Mouse (Mus musculus) heart, embryonic 11.5 days (tissue): ENCODE results near the gene Pou2f1. TPM values are rescaled to one million over a fixed set of nuclear protein-coding genes. Genes with fewer than 3 reads are reported as not detected.
A peak's percentile ranks its signal among the peaks of the same experiment; 100 is the strongest.
"Not testable (repeated sequence)": the region's sequence is repeated elsewhere in the genome, so short reads cannot be mapped to it uniquely, and the experiment has no call there.

Source experiments
- ATAC-seq: fragments of 200-750 bp; cut with Nextera tagmentation; replicated peaks from 2 replicates; pipeline ENCODE4 v1.8.0; 2017; ENCODE audit warnings: moderate library complexity; ENCODE audit not compliant: insufficient number of reproducible peaks, low FRiP score, low TSS enrichment
- H3K27ac ChIP-seq: fragments of 300-500 bp; sonication (generic); 2 replicates; pipeline ENCODE4 v1.5.1; 2014; ENCODE audit warnings: mild to moderate bottlenecking, low read depth, low read length
- H3K27me3 ChIP-seq: fragments of 300-500 bp; sonication (generic); 2 replicates; pipeline ENCODE4 v1.6.1; 2014; ENCODE audit warnings: mild to moderate bottlenecking, low read length, mixed read lengths; ENCODE audit not compliant: control insufficient read depth, insufficient read depth
- H3K36me3 ChIP-seq: fragments of 300-500 bp; sonication (generic); 2 replicates; pipeline ENCODE4 v1.6.1; 2014; ENCODE audit warnings: mild to moderate bottlenecking, low read length, moderate library complexity, mixed read lengths; ENCODE audit not compliant: control insufficient read depth, insufficient read depth
- H3K4me1 ChIP-seq: fragments of 300-500 bp; sonication (generic); 2 replicates; pipeline ENCODE4 v1.6.1; 2014; ENCODE audit warnings: low read length; ENCODE audit not compliant: control insufficient read depth, insufficient read depth
- H3K4me2 ChIP-seq: fragments of 300-500 bp; sonication (generic); 2 replicates; pipeline ENCODE4 v1.6.1; 2014; ENCODE audit warnings: mild to moderate bottlenecking, moderate library complexity
- H3K4me3 ChIP-seq: fragments of 300-500 bp; sonication (generic); 2 replicates; pipeline ENCODE4 v1.5.1; 2014; ENCODE audit warnings: low read depth, low read length
- H3K9ac ChIP-seq: fragments of 300-500 bp; sonication (generic); 2 replicates; pipeline ENCODE4 v1.6.1; 2014; ENCODE audit warnings: mild to moderate bottlenecking, low read depth, low read length, moderate library complexity
- H3K9me3 ChIP-seq: fragments of 300-500 bp; sonication (generic); replicated peaks from 2 replicates; pipeline ENCODE4 v1.6.1; 2016; ENCODE audit warnings: low read length; ENCODE audit not compliant: control insufficient read depth
- WGBS: fragments of 180-500 bp; shearing (Covaris S2); extraction: QIAGEN DNeasy Blood & Tissue Kit; methylation state at CpG from one replicate; pipeline ENCODE4 v1.1.7; 2014; ENCODE audit not compliant: insufficient replicate concordance; 5-methylcytosine and 5-hydroxymethylcytosine counted together
- polyA plus RNA-seq: library from polyadenylated mRNA; unstranded; fragments of >200 nt; fragmentation: Nextera tagmentation; extraction: Ambion mirVana; gene quantifications from 2 replicates; pipeline ENCODE4 v1.2.1, GENCODE M21; 2014

The Pou2f1 gene
- polyA plus RNA-seq, 1 experiment from 2014 or later, result 16.7 TPM

DNA sequence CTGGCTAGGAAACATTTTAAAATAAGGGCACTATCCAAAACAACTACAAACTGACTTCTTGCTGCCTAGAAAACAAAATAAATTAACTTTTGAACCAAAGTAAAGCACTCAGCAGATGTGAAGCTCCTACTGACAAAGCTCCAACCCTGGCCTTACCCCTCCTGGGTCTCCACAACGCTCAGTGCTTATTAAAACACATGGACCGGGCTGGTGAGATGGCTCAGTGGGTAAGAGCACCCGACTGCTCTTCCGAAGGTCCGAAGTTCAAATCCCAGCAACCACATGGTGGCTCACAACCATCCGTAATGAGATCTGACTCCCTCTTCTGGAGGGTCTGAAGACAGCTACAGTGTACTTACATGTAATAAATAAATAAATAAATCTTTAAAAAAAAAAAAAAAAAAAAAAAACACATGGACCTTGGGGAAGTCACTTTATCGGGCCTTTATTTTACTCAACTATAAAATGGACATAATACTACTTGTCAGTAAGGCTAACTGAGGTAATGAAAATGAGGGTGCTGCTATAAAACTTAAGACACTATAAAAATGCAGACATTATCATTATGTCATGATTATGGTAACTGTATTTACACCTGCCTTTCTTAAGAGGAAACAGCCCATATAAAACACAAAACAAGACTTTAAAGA, 7.3 kb downstream of the Pou2f1 start:
- not testable (repeated sequence) for ATAC-seq, H3K9ac ChIP-seq, H3K4me3 ChIP-seq, H3K27me3 ChIP-seq, H3K9me3 ChIP-seq, H3K36me3 ChIP-seq, H3K4me2 ChIP-seq, H3K27ac ChIP-seq
- H3K4me1 ChIP-seq, result peaks cover 32% of the 10 kb centered on the region
- 89% methylated on average over 6 of the region's 7 CpGs for WGBS

DNA sequence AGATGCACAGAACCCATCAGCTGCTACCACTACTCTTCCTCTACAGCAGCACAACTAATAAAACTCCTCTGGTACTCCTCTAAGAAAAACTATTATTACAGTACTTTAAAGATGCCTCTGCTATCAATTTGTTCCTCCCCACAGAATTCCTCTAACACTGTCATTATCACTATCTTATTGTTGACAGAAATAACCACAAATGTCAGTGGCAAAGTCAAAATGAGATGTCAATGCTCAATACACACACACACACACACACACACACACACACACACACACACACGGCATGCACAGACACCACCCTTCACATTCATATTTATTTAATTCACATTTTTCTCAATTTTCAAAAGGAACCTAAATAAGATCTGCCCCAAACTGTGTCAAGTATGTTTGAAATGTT, 8.2 kb downstream of the Pou2f1 start:
- no peaks in the 10 kb centered on the region for H3K9me3 ChIP-seq
- 48% methylated on average over 1 of the region's 1 CpGs for WGBS
- no peaks in the 10 kb centered on the region for H3K36me3 ChIP-seq
- no peak overlapping the region for H3K4me2 ChIP-seq
- H3K27me3 ChIP-seq, result no peaks in the 10 kb centered on the region
- H3K4me3 ChIP-seq, result no peak overlapping the region
- ATAC-seq, result no peak
- H3K9ac ChIP-seq, result no peak overlapping the region
- peaks cover 30% of the 10 kb centered on the region for H3K4me1 ChIP-seq
- peak overlapping the region; percentile 29; the same call in 1 of the 2 replicates for H3K27ac ChIP-seq

DNA sequence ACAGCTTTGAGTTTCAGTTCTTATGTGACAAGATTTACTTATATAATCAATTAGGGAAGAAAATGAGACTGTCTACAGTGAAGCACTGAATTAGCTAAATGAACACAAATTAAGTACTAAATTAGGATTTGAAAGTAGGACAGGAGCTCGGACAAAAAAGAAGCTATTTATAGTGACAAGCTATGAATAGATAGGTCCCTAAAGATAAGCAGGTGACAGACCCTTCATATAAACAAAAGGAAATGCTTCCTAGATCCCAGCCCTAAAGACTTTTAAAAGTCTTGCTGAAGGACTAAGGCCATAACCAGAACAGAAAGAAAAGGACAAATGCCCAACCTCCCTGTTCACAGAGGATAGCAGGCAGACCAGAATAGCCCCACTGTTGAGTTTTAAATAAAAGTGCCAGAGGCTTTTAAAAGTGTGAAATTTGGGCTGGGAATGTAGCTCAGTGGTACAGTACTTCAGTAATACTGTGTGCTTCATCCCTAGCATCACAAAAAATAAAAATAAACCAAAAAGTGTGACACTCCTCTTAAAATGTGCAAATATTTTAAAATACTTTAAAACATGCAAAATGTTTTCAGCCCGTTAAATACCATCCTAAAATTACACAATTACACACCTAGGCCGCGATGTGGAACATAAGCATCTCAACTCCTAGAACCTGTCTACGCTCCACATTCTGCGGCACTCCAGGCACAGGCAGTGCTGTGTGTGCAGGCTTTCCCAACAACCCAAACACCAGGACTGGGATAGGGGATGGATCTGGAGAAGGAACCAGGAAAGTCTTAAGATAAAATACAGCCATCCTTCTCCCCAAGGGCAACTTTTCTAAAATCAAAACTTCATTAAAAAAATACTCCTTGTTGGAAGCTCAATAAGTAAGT, 9.0 kb downstream of the Pou2f1 start:
- Histone ChIP-seq H3K4me2 (peak overlapping the region; percentile 32), H3K9ac (0 out of 2 replicates have a peak overlapping the region, but pooled peaks have one; percentile 49)
- 52% methylated on average over 6 of the region's 6 CpGs for WGBS

DNA sequence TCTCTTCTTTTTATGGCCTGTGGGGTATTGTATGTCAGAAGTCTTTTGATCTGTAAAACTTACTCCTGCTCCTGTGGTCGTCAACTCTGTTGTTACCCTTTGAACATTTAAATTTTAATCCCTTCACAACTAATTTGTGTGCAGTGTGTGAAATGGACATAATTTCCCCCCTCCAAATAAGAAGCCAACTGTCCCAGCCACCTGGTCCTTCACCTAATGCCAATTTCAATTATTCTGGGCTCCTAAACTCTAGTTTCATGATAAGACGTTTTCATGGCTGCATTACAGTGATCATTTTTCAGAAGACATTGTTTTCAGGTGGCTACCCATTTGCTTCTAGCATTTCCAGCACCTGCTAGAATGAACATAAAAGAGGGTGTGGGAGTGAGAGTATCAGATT, 13.9 kb downstream of the Pou2f1 start:
- Histone ChIP-seq H3K4me1 (peaks cover 17% of the 10 kb centered on the region), H3K4me2 (no peak overlapping the region), H3K4me3 (no peak overlapping the region), H3K27me3 (no peaks in the 10 kb centered on the region), H3K27ac (no peak overlapping the region), H3K9ac (no peak overlapping the region), H3K9me3 (no peaks in the 10 kb centered on the region), H3K36me3 (no peaks in the 10 kb centered on the region)
- WGBS, result 79% methylated on average over 2 of the region's 2 CpGs
- no peak for ATAC-seq

More for the DNA sequence above, 9.0 kb downstream of the Pou2f1 start:
- Histone ChIP-seq H3K27me3 (no peaks in the 10 kb centered on the region), H3K36me3 (no peaks in the 10 kb centered on the region), H3K4me3 (no peak overlapping the region), H3K4me1 (peaks cover 30% of the 10 kb centered on the region), H3K27ac (peak overlapping the region; percentile 29; the same call in 1 of the 2 replicates), H3K9me3 (no peaks in the 10 kb centered on the region)
- no peak for ATAC-seq

DNA sequence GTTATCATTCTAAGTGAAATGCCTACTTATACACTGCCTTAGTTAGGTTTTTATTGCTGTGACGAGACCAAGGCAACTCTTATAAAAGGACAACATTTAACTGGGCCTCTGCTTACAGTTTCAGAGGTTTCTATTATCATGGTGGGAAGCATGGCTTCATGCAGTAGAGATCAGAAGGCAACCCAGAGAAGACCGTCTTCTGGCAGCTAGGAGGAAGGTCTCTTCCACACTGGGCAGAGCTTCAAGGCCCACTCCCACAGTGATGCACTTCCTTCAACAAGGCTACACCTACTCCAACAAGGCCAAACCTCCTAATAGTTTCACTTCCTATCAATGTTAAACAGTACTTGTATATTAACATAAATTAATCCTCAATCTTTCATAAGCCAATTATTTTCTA, 14.4 kb downstream of the Pou2f1 start:
- Histone ChIP-seq H3K4me1 (peaks cover 13% of the 10 kb centered on the region), H3K36me3 (no peaks in the 10 kb centered on the region), H3K9me3 (no peaks in the 10 kb centered on the region), H3K27me3 (no peaks in the 10 kb centered on the region), H3K27ac (no peak overlapping the region), H3K9ac (no peak overlapping the region), H3K4me2 (no peak overlapping the region), H3K4me3 (no peak overlapping the region)
- 83% methylated on average over 2 of the region's 2 CpGs for WGBS
- ATAC-seq, result no peak

DNA sequence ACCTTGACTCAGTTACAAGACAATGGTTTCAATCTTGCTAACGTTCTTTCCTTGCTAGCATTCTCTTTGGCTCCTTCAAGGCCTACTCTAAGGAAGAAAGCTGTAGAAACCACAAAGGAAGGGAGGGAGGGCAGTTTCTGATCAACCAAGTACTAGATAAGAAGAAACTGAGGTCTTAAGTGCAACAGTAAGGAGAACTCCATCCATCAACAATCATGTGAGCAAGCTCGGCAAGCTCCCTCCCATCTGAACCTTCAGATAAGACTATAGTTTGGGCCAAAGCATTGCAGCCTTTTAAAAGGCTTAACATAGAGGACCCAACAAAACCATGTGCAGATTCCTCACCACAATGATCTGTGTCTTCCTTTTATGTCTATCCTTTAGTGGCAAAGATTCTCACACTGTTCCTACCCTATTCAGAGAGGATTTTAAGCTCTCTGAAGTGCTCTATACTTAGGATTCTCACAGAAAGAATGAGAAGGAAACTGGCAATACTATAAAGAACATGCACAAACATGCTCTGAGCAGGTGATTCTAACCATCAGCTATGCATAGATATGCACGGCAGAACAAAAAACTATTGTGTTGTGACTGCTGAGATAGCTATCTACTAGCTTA, 16.6 kb downstream of the Pou2f1 start:
- no peak overlapping the region for H3K4me2 ChIP-seq
- ATAC-seq, result no peak
- 49% methylated on average over 3 of the region's 3 CpGs for WGBS

DNA sequence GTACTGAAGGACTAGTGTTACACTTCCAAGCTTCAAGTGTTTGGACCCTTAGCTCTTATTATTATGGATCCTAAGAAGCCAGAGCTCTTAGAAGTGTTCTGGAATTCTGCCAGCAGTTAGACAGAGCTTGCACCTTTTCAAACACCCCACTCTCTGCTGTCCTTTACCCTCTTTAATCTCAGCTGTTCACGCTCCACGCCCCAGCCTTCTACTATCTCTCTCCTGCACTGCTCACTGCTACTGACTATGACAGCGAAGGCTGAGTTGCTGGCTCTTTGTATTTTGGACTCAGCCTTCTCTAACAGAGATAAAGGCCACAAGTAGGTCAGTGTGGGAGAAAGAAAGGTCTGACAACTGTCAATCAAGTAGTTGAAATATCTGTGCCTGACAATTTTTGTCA, 17.3 kb downstream of the Pou2f1 start:
- Histone ChIP-seq H3K4me3 (no peak overlapping the region), H3K4me2 (0 out of 2 replicates have a peak overlapping the region, but pooled peaks have one; percentile 0), H3K27me3 (no peaks in the 10 kb centered on the region), H3K36me3 (no peaks in the 10 kb centered on the region), H3K9ac (no peak overlapping the region), H3K4me1 (peaks cover 11% of the 10 kb centered on the region), H3K9me3 (no peaks in the 10 kb centered on the region), H3K27ac (0 out of 2 replicates have a peak overlapping the region, but pooled peaks have one; percentile 1)
- 35% methylated on average over 3 of the region's 3 CpGs for WGBS
- ATAC-seq, result peak; percentile 75; the same call in 1 of the 2 replicates

More for the DNA sequence above, 16.6 kb downstream of the Pou2f1 start:
- H3K27me3 ChIP-seq, result no peaks in the 10 kb centered on the region
- no peak overlapping the region for H3K9ac ChIP-seq
- H3K4me1 ChIP-seq, result peaks cover 11% of the 10 kb centered on the region
- H3K4me3 ChIP-seq, result no peak overlapping the region
- no peak overlapping the region for H3K27ac ChIP-seq
- H3K9me3 ChIP-seq, result no peaks in the 10 kb centered on the region
- H3K36me3 ChIP-seq, result no peaks in the 10 kb centered on the region

DNA sequence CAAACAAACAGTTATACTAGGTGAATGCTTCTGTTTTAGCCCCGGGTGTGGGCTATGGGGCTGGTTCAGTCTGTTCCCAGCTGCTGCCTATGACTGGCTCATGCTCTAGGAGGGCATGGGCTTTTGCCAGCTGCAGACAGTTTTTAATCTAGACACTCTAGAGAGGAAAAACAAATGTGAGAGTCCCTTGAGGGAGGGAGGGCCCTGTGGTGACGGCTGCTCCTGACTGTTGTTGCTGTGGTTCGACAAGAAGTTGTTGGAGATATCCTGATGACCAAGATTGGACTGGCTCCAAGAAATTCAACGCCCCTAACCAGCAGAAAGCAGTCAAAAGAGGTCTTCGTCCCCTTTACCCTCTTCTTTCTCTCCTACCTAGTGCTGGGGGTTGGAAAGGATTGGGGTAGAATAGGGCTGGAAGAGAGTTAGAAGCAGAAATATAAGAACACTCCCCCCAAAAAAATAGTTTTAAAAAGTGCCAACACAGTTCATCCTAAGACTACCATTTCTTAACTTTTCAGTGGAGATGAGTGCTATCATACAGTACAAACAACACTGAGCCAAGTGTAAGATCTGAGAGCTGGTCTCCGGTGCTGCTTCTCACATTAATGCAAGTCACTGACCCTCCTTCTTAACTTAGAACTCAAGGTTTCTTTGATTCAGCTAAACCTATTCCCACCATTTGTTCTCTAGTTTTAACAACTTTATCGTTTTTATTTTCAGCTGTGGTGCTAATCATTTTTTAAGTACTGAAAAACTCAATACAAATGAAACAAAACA, 25.6 kb downstream of the Pou2f1 start:
- Histone ChIP-seq H3K27ac (no peak overlapping the region), H3K9ac (no peak overlapping the region)

More for the DNA sequence above, 25.6 kb downstream of the Pou2f1 start:
- Histone ChIP-seq H3K4me1 (0 out of 2 replicates have a peak, but pooled peaks cover 13% of the 10 kb centered on the region), H3K9me3 (no peaks in the 10 kb centered on the region), H3K36me3 (no peaks in the 10 kb centered on the region), H3K4me3 (no peak overlapping the region), H3K4me2 (peak overlapping the region; percentile 9; the same call in 1 of the 2 replicates), H3K27me3 (no peaks in the 10 kb centered on the region)
- no peak for ATAC-seq
- WGBS, result 31% methylated on average over 7 of the region's 7 CpGs
